Mouse (Mus musculus) liver, embryonic 14.5 days (tissue): ENCODE data around the gene Cog1.

Source experiments
- CTCF ChIP-seq: IDR thresholded peaks from 2 replicates; pipeline ENCODE4 v1.5.1; 2016; ENCODE audit warnings: antibody characterized with exemption, low read depth, control low read depth
- EP300 ChIP-seq: IDR thresholded peaks from 2 replicates; pipeline ENCODE4 v1.6.1; 2016; ENCODE audit warnings: antibody characterized with exemption, low read depth

DNA sequence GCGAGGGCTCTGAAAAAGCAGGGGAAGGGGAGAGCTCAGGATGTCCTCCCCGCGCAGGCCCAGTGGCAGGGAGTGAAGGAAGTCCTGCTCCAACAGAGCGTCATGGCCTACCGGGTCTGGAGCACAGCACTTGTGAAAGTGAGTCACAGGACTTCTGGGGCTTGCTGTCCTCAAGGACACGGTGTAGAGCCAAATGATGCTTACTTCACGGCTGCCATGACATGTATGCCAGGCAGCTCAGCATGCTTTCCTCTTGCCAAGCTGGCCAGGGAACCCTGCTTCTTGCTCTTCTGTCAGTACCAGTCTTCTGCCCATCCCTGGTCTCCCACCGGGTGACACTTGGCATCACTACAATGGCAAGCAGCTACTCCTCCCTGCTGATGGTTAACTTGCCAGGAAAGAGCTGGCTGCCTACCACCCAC is 7.6 kb downstream of the Cog1 start:
- TF ChIP-seq CTCF, result no peak
- no peak for TF ChIP-seq EP300
